Mouse (Mus musculus): ENCODE measurements around the gene Cops3. TPM values are rescaled to one million over a fixed set of nuclear protein-coding genes. Genes with fewer than 3 reads are reported as not detected.
A peak's percentile ranks its signal among the peaks of the same experiment; 100 is the strongest.

Gene Cops3
- polyA plus RNA-seq (2012; rRNA removed): 44.1 and 56.9 TPM in 2 replicates

GRCm38 (mm10) chr11:59839459-59840126 lies at the start of gene Cops3:
Gene Cops3, minus strand, starts transcription at chr11:59839838.
- Histone ChIP-seq H3K27ac (ENCODE audit: control insufficient read depth, insufficient read depth, low read depth, low read length) (peak within 1 kb of the TSS; percentile 100), H3K4me1 (ENCODE audit: control insufficient read depth, insufficient read depth, low read length) (peaks cover 2% of the 10 kb centered on the region), H3K36me3 (ENCODE audit: control insufficient read depth, insufficient read depth, low read length) (peaks cover 2% of the 10 kb centered on the region), H3K4me3 (ENCODE audit: control insufficient read depth, low read depth, low read length) (peak within 1 kb of the TSS; percentile 100), H3K27me3 (ENCODE audit: control insufficient read depth, insufficient read depth, low read length) (no peaks in the 10 kb centered on the region)
- TF ChIP-seq POLR2A (IDR thresholded peaks at IDR 0.05; ENCODE audit: control insufficient read depth, low read depth, low read length) (peak; percentile 69; the same call in 1 of the 2 replicates), CTCF (IDR thresholded peaks at IDR 0.05; ENCODE audit: control insufficient read depth, insufficient read depth, insufficient replicate concordance, low read depth, low read length) (0 out of 2 replicates have a peak, but pooled peaks have one; percentile 0)

- Histone ChIP-seq H3K4me1 (ENCODE audit: control insufficient read depth, insufficient read depth, low read length) (peaks cover 21% of the 10 kb centered on the region), H3K27ac (ENCODE audit: control insufficient read depth, insufficient read depth, low read depth, low read length) (no peak overlapping the region), H3K27me3 (ENCODE audit: control insufficient read depth, insufficient read depth, low read length) (no peaks in the 10 kb centered on the region), H3K4me3 (ENCODE audit: control insufficient read depth, low read depth, low read length) (no peak overlapping the region), H3K36me3 (ENCODE audit: control insufficient read depth, insufficient read depth, low read length) (no peaks in the 10 kb centered on the region)
- no peak for TF ChIP-seq POLR2A (IDR thresholded peaks at IDR 0.05; ENCODE audit: control insufficient read depth, low read depth, low read length)
- TF ChIP-seq CTCF (IDR thresholded peaks at IDR 0.05; ENCODE audit: control insufficient read depth, insufficient read depth, insufficient replicate concordance, low read depth, low read length): no peak
Observed at GRCm38 (mm10) chr11:59888151-59888550, 48.5 kb upstream of the Cops3 start.

GRCm38 (mm10) chr11:59886952-59887351 lies 47.3 kb upstream of the Cops3 start:
- peaks cover 14% of the 10 kb centered on the region for H3K4me1 ChIP-seq (ENCODE audit: control insufficient read depth, insufficient read depth, low read length)
- no peaks in the 10 kb centered on the region for H3K27me3 ChIP-seq (ENCODE audit: control insufficient read depth, insufficient read depth, low read length)
- no peak overlapping the region for H3K27ac ChIP-seq (ENCODE audit: control insufficient read depth, insufficient read depth, low read depth, low read length)
- no peak for TF ChIP-seq POLR2A (IDR thresholded peaks at IDR 0.05; ENCODE audit: control insufficient read depth, low read depth, low read length)
- TF ChIP-seq CTCF (IDR thresholded peaks at IDR 0.05; ENCODE audit: control insufficient read depth, insufficient read depth, insufficient replicate concordance, low read depth, low read length): no peak
- H3K4me3 ChIP-seq (ENCODE audit: control insufficient read depth, low read depth, low read length): no peak overlapping the region
- H3K36me3 ChIP-seq (ENCODE audit: control insufficient read depth, insufficient read depth, low read length): no peaks in the 10 kb centered on the region

GRCm38 (mm10) chr11:59885217-59885986 lies 45.8 kb upstream of the Cops3 start:
- H3K4me3 ChIP-seq (ENCODE audit: control insufficient read depth, low read depth, low read length): no peak overlapping the region
- peak overlapping the region; percentile 60 for H3K27ac ChIP-seq (ENCODE audit: control insufficient read depth, insufficient read depth, low read depth, low read length)
- H3K36me3 ChIP-seq (ENCODE audit: control insufficient read depth, insufficient read depth, low read length): no peaks in the 10 kb centered on the region
- H3K27me3 ChIP-seq (ENCODE audit: control insufficient read depth, insufficient read depth, low read length): no peaks in the 10 kb centered on the region
- H3K4me1 ChIP-seq (ENCODE audit: control insufficient read depth, insufficient read depth, low read length): peaks cover 12% of the 10 kb centered on the region
- TF ChIP-seq CTCF (IDR thresholded peaks at IDR 0.05; ENCODE audit: control insufficient read depth, insufficient read depth, insufficient replicate concordance, low read depth, low read length) (no peak), POLR2A (IDR thresholded peaks at IDR 0.05; ENCODE audit: control insufficient read depth, low read depth, low read length) (no peak)

GRCm38 (mm10) chr11:59880031-59880430 lies 40.4 kb upstream of the Cops3 start:
- H3K36me3 ChIP-seq (ENCODE audit: control insufficient read depth, insufficient read depth, low read length): no peaks in the 10 kb centered on the region; the same call in 1 of the 2 replicates
- H3K4me1 ChIP-seq (ENCODE audit: control insufficient read depth, insufficient read depth, low read length): peaks cover 2% of the 10 kb centered on the region; the same call in 1 of the 2 replicates
- H3K27ac ChIP-seq (ENCODE audit: control insufficient read depth, insufficient read depth, low read depth, low read length): no peak overlapping the region
- no peak overlapping the region for H3K4me3 ChIP-seq (ENCODE audit: control insufficient read depth, low read depth, low read length)
- no peaks in the 10 kb centered on the region for H3K27me3 ChIP-seq (ENCODE audit: control insufficient read depth, insufficient read depth, low read length)
- TF ChIP-seq CTCF (IDR thresholded peaks at IDR 0.05; ENCODE audit: control insufficient read depth, insufficient read depth, insufficient replicate concordance, low read depth, low read length) (peak; percentile 73; the same call in 1 of the 2 replicates), POLR2A (IDR thresholded peaks at IDR 0.05; ENCODE audit: control insufficient read depth, low read depth, low read length) (no peak)

- Histone ChIP-seq H3K4me1 (ENCODE audit: control insufficient read depth, insufficient read depth, low read length) (no peaks in the 10 kb centered on the region), H3K36me3 (ENCODE audit: control insufficient read depth, insufficient read depth, low read length) (no peaks in the 10 kb centered on the region; the same call in 1 of the 2 replicates), H3K4me3 (ENCODE audit: control insufficient read depth, low read depth, low read length) (no peak overlapping the region), H3K27ac (ENCODE audit: control insufficient read depth, insufficient read depth, low read depth, low read length) (no peak overlapping the region), H3K27me3 (ENCODE audit: control insufficient read depth, insufficient read depth, low read length) (no peaks in the 10 kb centered on the region)
- TF ChIP-seq CTCF (IDR thresholded peaks at IDR 0.05; ENCODE audit: control insufficient read depth, insufficient read depth, insufficient replicate concordance, low read depth, low read length) (no peak), POLR2A (IDR thresholded peaks at IDR 0.05; ENCODE audit: control insufficient read depth, low read depth, low read length) (no peak)
Observed at GRCm38 (mm10) chr11:59872124-59872523, 32.5 kb upstream of the Cops3 start.

- no peak overlapping the region for H3K4me3 ChIP-seq (ENCODE audit: control insufficient read depth, low read depth, low read length)
- TF ChIP-seq POLR2A (IDR thresholded peaks at IDR 0.05; ENCODE audit: control insufficient read depth, low read depth, low read length): no peak
- no peak for TF ChIP-seq CTCF (IDR thresholded peaks at IDR 0.05; ENCODE audit: control insufficient read depth, insufficient read depth, insufficient replicate concordance, low read depth, low read length)
- H3K36me3 ChIP-seq (ENCODE audit: control insufficient read depth, insufficient read depth, low read length): no peaks in the 10 kb centered on the region; the same call in 1 of the 2 replicates
Observed at GRCm38 (mm10) chr11:59864316-59864715, 24.7 kb upstream of the Cops3 start.

More at GRCm38 (mm10) chr11:59864316-59864715, 24.7 kb upstream of the Cops3 start:
- Histone ChIP-seq H3K27ac (ENCODE audit: control insufficient read depth, insufficient read depth, low read depth, low read length) (no peak overlapping the region), H3K27me3 (ENCODE audit: control insufficient read depth, insufficient read depth, low read length) (no peaks in the 10 kb centered on the region), H3K4me1 (ENCODE audit: control insufficient read depth, insufficient read depth, low read length) (no peaks in the 10 kb centered on the region)

All from testis, adult 2 months (tissue).